Mouse (Mus musculus) limb, embryonic 13.5 days (tissue): Measurements from ENCODE around the gene Hhat. TPM values are rescaled to one million over a fixed set of nuclear protein-coding genes. Genes with fewer than 3 reads are reported as not detected.

Experiments used
- ATAC-seq: fragments of 200-750 bp; cut with Nextera tagmentation; 2 replicates; pipeline ENCODE4 v1.8.0; 2017; ENCODE audit warnings: low read depth, moderate number of reproducible peaks, moderate TSS enrichment; ENCODE audit not compliant: low FRiP score
- H3K27ac ChIP-seq: fragments of 300-500 bp; sonication (generic); 2 replicates; pipeline ENCODE4 v1.5.1; 2015; ENCODE audit warnings: inconsistent platforms, mild to moderate bottlenecking, moderate library complexity
- H3K27me3 ChIP-seq: fragments of 300-500 bp; sonication (generic); 2 replicates; pipeline ENCODE4 v1.6.1; 2015; ENCODE audit warnings: mild to moderate bottlenecking, inconsistent platforms
- H3K36me3 ChIP-seq: fragments of 300-500 bp; sonication (generic); 2 replicates; pipeline ENCODE4 v1.6.1; 2015; ENCODE audit warnings: inconsistent platforms, mild to moderate bottlenecking, moderate library complexity
- H3K4me1 ChIP-seq: fragments of 300-500 bp; sonication (generic); 2 replicates; pipeline ENCODE4 v1.6.1; 2015; ENCODE audit warnings: inconsistent platforms
- H3K4me2 ChIP-seq: fragments of 300-500 bp; sonication (generic); replicated peaks from 2 replicates; pipeline ENCODE4 v1.6.1; 2015; ENCODE audit warnings: inconsistent platforms, mild to moderate bottlenecking, moderate library complexity
- H3K4me3 ChIP-seq: fragments of 300-500 bp; sonication (generic); 2 replicates; pipeline ENCODE4 v1.5.1; 2015; ENCODE audit warnings: moderate library complexity, mild to moderate bottlenecking, inconsistent platforms
- H3K9ac ChIP-seq: fragments of 300-500 bp; sonication (generic); 2 replicates; pipeline ENCODE4 v1.6.1; 2015; ENCODE audit warnings: mild to moderate bottlenecking, inconsistent platforms
- H3K9me3 ChIP-seq: fragments of 300-500 bp; sonication (generic); 2 replicates; pipeline ENCODE4 v1.6.1; 2016; ENCODE audit warnings: inconsistent platforms
- WGBS: fragments of 180-500 bp; shearing (Covaris S2); methylation state at CpG from one replicate; pipeline ENCODE4 v1.1.7; 2015; 5-methylcytosine and 5-hydroxymethylcytosine counted together
- polyA plus RNA-seq: library from polyadenylated mRNA; unstranded; fragments of >200 nt; fragmentation: Nextera tagmentation; extraction: Ambion mirVana; gene quantifications from 2 replicates; pipeline ENCODE4 v1.2.1, GENCODE M21; 2015

Gene Hhat
- polyA plus RNA-seq, 1 experiment from 2014 or later: 10.6 TPM

GRCm38 (mm10) chr1:192797011-192797274 is 25.9 kb upstream of the Hhat start:
- no peak for ATAC-seq
- Histone ChIP-seq H3K9ac (no peak overlapping the region), H3K36me3 (no peaks in the 10 kb centered on the region), H3K9me3 (peaks cover 3% of the 10 kb centered on the region; the same call in 1 of the 2 replicates), H3K4me3 (no peak overlapping the region), H3K4me2 (no peak overlapping the region), H3K27ac (peak overlapping the region; percentile 92), H3K4me1 (peaks cover 77% of the 10 kb centered on the region), H3K27me3 (no peaks in the 10 kb centered on the region)
- WGBS: 22% methylated on average over 3 of the region's 3 CpGs

GRCm38 (mm10) chr1:192796201-192797010 is 25.4 kb upstream of the Hhat start:
- no peak overlapping the region for H3K9ac ChIP-seq
- peaks cover 82% of the 10 kb centered on the region for H3K4me1 ChIP-seq
- no peaks in the 10 kb centered on the region for H3K27me3 ChIP-seq
- H3K9me3 ChIP-seq: peaks cover 3% of the 10 kb centered on the region; the same call in 1 of the 2 replicates
- no peaks in the 10 kb centered on the region for H3K36me3 ChIP-seq
- WGBS: 2% methylated on average over 16 of the region's 21 CpGs
- H3K4me2 ChIP-seq: peak overlapping the region; percentile 42
- H3K4me3 ChIP-seq: no peak overlapping the region
- peak overlapping the region; percentile 92 for H3K27ac ChIP-seq
- ATAC-seq: peak; percentile 12; the same call in 1 of the 2 replicates

- Histone ChIP-seq H3K4me2 (no peak overlapping the region), H3K27me3 (no peaks in the 10 kb centered on the region), H3K36me3 (no peaks in the 10 kb centered on the region), H3K4me1 (peaks cover 85% of the 10 kb centered on the region), H3K9ac (no peak overlapping the region), H3K27ac (peak overlapping the region; percentile 90), H3K9me3 (peaks cover 3% of the 10 kb centered on the region; the same call in 1 of the 2 replicates), H3K4me3 (no peak overlapping the region)
- ATAC-seq: no peak
- 52% methylated on average over 9 of the region's 9 CpGs for WGBS
Observed at GRCm38 (mm10) chr1:192794957-192795745, 24.1 kb upstream of the Hhat start.

GRCm38 (mm10) chr1:192791897-192792361 is 20.9 kb upstream of the Hhat start:
- Histone ChIP-seq H3K4me2 (peak overlapping the region; percentile 25), H3K9ac (no peak overlapping the region), H3K4me1 (peaks cover 87% of the 10 kb centered on the region)

GRCm38 (mm10) chr1:192790442-192790841 is 19.4 kb upstream of the Hhat start:
- WGBS: 67% methylated on average over 4 of the region's 4 CpGs
- Histone ChIP-seq H3K36me3 (no peaks in the 10 kb centered on the region), H3K27ac (peak overlapping the region; percentile 92)

More at GRCm38 (mm10) chr1:192791897-192792361, 20.9 kb upstream of the Hhat start:
- 4% methylated on average over 7 of the region's 7 CpGs for WGBS
- no peak overlapping the region for H3K4me3 ChIP-seq
- peak overlapping the region; percentile 84 for H3K27ac ChIP-seq
- no peaks in the 10 kb centered on the region for H3K36me3 ChIP-seq
- no peaks in the 10 kb centered on the region for H3K27me3 ChIP-seq
- peaks cover 3% of the 10 kb centered on the region; the same call in 1 of the 2 replicates for H3K9me3 ChIP-seq
- no peak for ATAC-seq

GRCm38 (mm10) chr1:192789828-192790227 is 18.8 kb upstream of the Hhat start:
- no peaks in the 10 kb centered on the region for H3K36me3 ChIP-seq
- no peaks in the 10 kb centered on the region for H3K9me3 ChIP-seq
- no peaks in the 10 kb centered on the region for H3K27me3 ChIP-seq
- H3K9ac ChIP-seq: no peak overlapping the region
- H3K4me3 ChIP-seq: no peak overlapping the region
- H3K4me2 ChIP-seq: 0 out of 2 replicates have a peak overlapping the region, but pooled peaks have one; percentile 7
- ATAC-seq: no peak
- peaks cover 93% of the 10 kb centered on the region for H3K4me1 ChIP-seq
- WGBS: 26% methylated on average over 11 of the region's 11 CpGs
- peak overlapping the region; percentile 92 for H3K27ac ChIP-seq

More at GRCm38 (mm10) chr1:192790442-192790841, 19.4 kb upstream of the Hhat start:
- H3K9ac ChIP-seq: no peak overlapping the region
- peaks cover 3% of the 10 kb centered on the region; the same call in 1 of the 2 replicates for H3K9me3 ChIP-seq
- no peak for ATAC-seq
- no peak overlapping the region for H3K4me3 ChIP-seq
- H3K4me2 ChIP-seq: 0 out of 2 replicates have a peak overlapping the region, but pooled peaks have one; percentile 7
- no peaks in the 10 kb centered on the region for H3K27me3 ChIP-seq
- H3K4me1 ChIP-seq: peaks cover 88% of the 10 kb centered on the region

- Histone ChIP-seq H3K27me3 (no peaks in the 10 kb centered on the region), H3K4me1 (peaks cover 94% of the 10 kb centered on the region), H3K36me3 (no peaks in the 10 kb centered on the region), H3K4me3 (no peak overlapping the region), H3K9ac (no peak overlapping the region), H3K27ac (peak overlapping the region; percentile 92), H3K4me2 (0 out of 2 replicates have a peak overlapping the region, but pooled peaks have one; percentile 4), H3K9me3 (no peaks in the 10 kb centered on the region)
- WGBS: 27% methylated on average over 10 of the region's 10 CpGs
- ATAC-seq: peak; percentile 64
Observed at GRCm38 (mm10) chr1:192789111-192789522, 18.1 kb upstream of the Hhat start.

- H3K9ac ChIP-seq: no peak overlapping the region
- H3K27ac ChIP-seq: peak overlapping the region; percentile 89
- H3K9me3 ChIP-seq: no peaks in the 10 kb centered on the region
- peaks cover 71% of the 10 kb centered on the region for H3K4me1 ChIP-seq
- H3K4me3 ChIP-seq: no peak overlapping the region
- H3K27me3 ChIP-seq: no peaks in the 10 kb centered on the region
- H3K36me3 ChIP-seq: no peaks in the 10 kb centered on the region
- ATAC-seq: no peak
- 64% methylated on average over 1 of the region's 1 CpGs for WGBS
- H3K4me2 ChIP-seq: peak overlapping the region; percentile 28
Observed at GRCm38 (mm10) chr1:192786194-192786593, 15.2 kb upstream of the Hhat start.

- Histone ChIP-seq H3K4me3 (no peak overlapping the region), H3K36me3 (no peaks in the 10 kb centered on the region), H3K27me3 (no peaks in the 10 kb centered on the region), H3K27ac (peak overlapping the region; percentile 89), H3K4me2 (peak overlapping the region; percentile 28), H3K9ac (no peak overlapping the region), H3K4me1 (peaks cover 65% of the 10 kb centered on the region), H3K9me3 (no peaks in the 10 kb centered on the region)
- 48% methylated on average over 17 of the region's 17 CpGs for WGBS
- peak; percentile 68 for ATAC-seq
Observed at GRCm38 (mm10) chr1:192785046-192785961, 14.3 kb upstream of the Hhat start.

GRCm38 (mm10) chr1:192784374-192784773 is 13.4 kb upstream of the Hhat start:
- no peaks in the 10 kb centered on the region for H3K9me3 ChIP-seq
- H3K9ac ChIP-seq: no peak overlapping the region
- H3K27me3 ChIP-seq: no peaks in the 10 kb centered on the region
- no peak for ATAC-seq
- no peak overlapping the region for H3K4me3 ChIP-seq
- peak overlapping the region; percentile 33; the same call in 1 of the 2 replicates for H3K27ac ChIP-seq
- WGBS: 27% methylated on average over 4 of the region's 4 CpGs
- H3K4me2 ChIP-seq: no peak overlapping the region
- peaks cover 57% of the 10 kb centered on the region for H3K4me1 ChIP-seq
- H3K36me3 ChIP-seq: no peaks in the 10 kb centered on the region

- H3K27me3 ChIP-seq: no peaks in the 10 kb centered on the region
- H3K27ac ChIP-seq: no peak overlapping the region
- peaks cover 36% of the 10 kb centered on the region for H3K4me1 ChIP-seq
- no peak for ATAC-seq
- no peaks in the 10 kb centered on the region for H3K36me3 ChIP-seq
- no peak overlapping the region for H3K4me2 ChIP-seq
- H3K4me3 ChIP-seq: no peak overlapping the region
- no peaks in the 10 kb centered on the region for H3K9me3 ChIP-seq
- no peak overlapping the region for H3K9ac ChIP-seq
Observed at GRCm38 (mm10) chr1:192781256-192781655, 10.2 kb upstream of the Hhat start.
